In genomic region chr4:84274158-84274557, GRCm38 (mm10) we compare ENCODE assay signal across 20 mouse cellular contexts.
DNase-seq lines count a peak whose midpoint lies in the region; ATAC-seq and TF ChIP-seq lines count a peak whose summit lies in the region.
"Had no signal": no experiment of that assay in that cellular context is flagged by ENCODE, and none has a peak within 500 bp of the region (broad histone marks: within the 10 kb centered on the region; RNA-seq: fewer than 3 reads in every experiment).

No protein-coding gene starts in this region.

- no peak for TF ChIP-seq CTCF in midbrain, postnatal 0 days (IDR thresholded peaks at IDR 0.05)

- no peaks in the 10 kb centered on the region for H3K9me3 ChIP-seq in forebrain, embryonic 11.5 days (ENCODE audit: control insufficient read depth, low read length)
- no peaks in the 10 kb centered on the region for H3K9me3 ChIP-seq in forebrain, embryonic 10.5 days
- H3K9me3 ChIP-seq in midbrain, postnatal 0 days (ENCODE audit: low read length), result no peaks in the 10 kb centered on the region
- H3K9me3 ChIP-seq in midbrain, embryonic 15.5 days, result no peaks in the 10 kb centered on the region
- H3K9me3 ChIP-seq in hindbrain, embryonic 11.5 days (ENCODE audit: control insufficient read depth, low read length), result no peaks in the 10 kb centered on the region
- H3K9me3 ChIP-seq: intestine, embryonic 15.5 days; liver, embryonic 13.5 days; lung, embryonic 15.5 days had no signal

- H3K36me3 ChIP-seq in forebrain, embryonic 11.5 days (ENCODE audit: control insufficient read depth, insufficient read depth, low read length), result no peaks in the 10 kb centered on the region
- no peaks in the 10 kb centered on the region for H3K36me3 ChIP-seq in forebrain, embryonic 10.5 days (replicated peaks)
- no peaks in the 10 kb centered on the region for H3K36me3 ChIP-seq in midbrain, postnatal 0 days (ENCODE audit: insufficient read depth, low read length)
- H3K36me3 ChIP-seq in midbrain, embryonic 15.5 days (replicated peaks), result no peaks in the 10 kb centered on the region
- H3K36me3 ChIP-seq in hindbrain, embryonic 11.5 days (ENCODE audit: control insufficient read depth, insufficient read depth, low read length), result no peaks in the 10 kb centered on the region
- H3K36me3 ChIP-seq: intestine, embryonic 15.5 days; liver, embryonic 13.5 days; lung, embryonic 15.5 days had no signal

- no peak for DNase-seq in forebrain, embryonic 11.5 days (ENCODE audit: low spot score)
- no peak for DNase-seq in forebrain, embryonic 10.5 days (ENCODE audit: extremely low spot score, low spot score)
- DNase-seq in midbrain, postnatal 0 days (ENCODE audit: low spot score), result peak; percentile 22
- no peak for DNase-seq in hindbrain, embryonic 11.5 days (ENCODE audit: low spot score)
- no peak for DNase-seq in B cell, adult 2 months
- no peak for DNase-seq in left cerebral cortex, postnatal 36 days (ENCODE audit: low spot score in 2 of 2)
- DNase-seq in cerebellum, postnatal 4 days (ENCODE audit: low spot score in 2 of 2), result no peak
- DNase-seq: cerebellum, adult 11-12 months; cerebellum, postnatal 10 days; embryo, embryonic 11 days; kidney, adult 8-10 months; kidney, postnatal 14 days; layer of hippocampus, postnatal 36 days; liver, embryonic 13.5 days; lung, postnatal 36 days; thymus, adult 2 months had no signal

- WGBS in forebrain, embryonic 11.5 days, result 38% methylated on average over 3 of the region's 3 CpGs
- 59% methylated on average over 3 of the region's 3 CpGs for WGBS in forebrain, embryonic 10.5 days
- WGBS in midbrain, postnatal 0 days, result 51% methylated on average over 3 of the region's 3 CpGs
- WGBS in midbrain, embryonic 15.5 days, result 35% methylated on average over 3 of the region's 3 CpGs
- WGBS in hindbrain, embryonic 11.5 days, result 48% methylated on average over 3 of the region's 3 CpGs

- H3K27ac ChIP-seq in forebrain, embryonic 11.5 days (ENCODE audit: low read depth, low read length), result no peak overlapping the region
- H3K27ac ChIP-seq in forebrain, embryonic 10.5 days, result no peak overlapping the region
- no peak overlapping the region for H3K27ac ChIP-seq in midbrain, postnatal 0 days (ENCODE audit: low read depth, low read length)
- no peak overlapping the region for H3K27ac ChIP-seq in midbrain, embryonic 15.5 days
- H3K27ac ChIP-seq in hindbrain, embryonic 11.5 days (ENCODE audit: low read depth, low read length), result no peak overlapping the region
- H3K27ac ChIP-seq: intestine, embryonic 15.5 days; liver, embryonic 13.5 days; lung, embryonic 15.5 days had no signal

- H3K9ac ChIP-seq in forebrain, embryonic 11.5 days (ENCODE audit: low read length), result no peak overlapping the region
- no peak overlapping the region for H3K9ac ChIP-seq in midbrain, postnatal 0 days (replicated peaks; ENCODE audit: low read length, poor library complexity, severe bottlenecking)
- H3K9ac ChIP-seq in midbrain, embryonic 15.5 days, result no peak overlapping the region
- no peak overlapping the region for H3K9ac ChIP-seq in hindbrain, embryonic 11.5 days (ENCODE audit: low read depth, low read length)
- H3K9ac ChIP-seq: intestine, embryonic 15.5 days; liver, embryonic 13.5 days; lung, embryonic 15.5 days had no signal

- intact Hi-C loops in left cerebral cortex, postnatal 36 days (cut with DNase I), result no loop called here

- no peak overlapping the region for H3K4me2 ChIP-seq in forebrain, embryonic 11.5 days (ENCODE audit: low read depth, low read length, severe bottlenecking)
- no peak overlapping the region for H3K4me2 ChIP-seq in midbrain, postnatal 0 days (ENCODE audit: low read depth, low read length, poor library complexity, severe bottlenecking)
- no peak overlapping the region for H3K4me2 ChIP-seq in midbrain, embryonic 15.5 days
- H3K4me2 ChIP-seq in hindbrain, embryonic 11.5 days (replicated peaks; ENCODE audit: low read depth, low read length), result no peak overlapping the region
- H3K4me2 ChIP-seq: heart, embryonic 11.5 days; intestine, embryonic 15.5 days; liver, embryonic 13.5 days; lung, embryonic 15.5 days had no signal

- peak; percentile 60 for ATAC-seq in forebrain, embryonic 11.5 days (replicated peaks; ENCODE audit: low FRiP score)
- ATAC-seq in midbrain, postnatal 0 days (ENCODE audit: low FRiP score), result no peak
- ATAC-seq in midbrain, embryonic 15.5 days (replicated peaks), result no peak
- ATAC-seq in hindbrain, embryonic 11.5 days (ENCODE audit: low FRiP score), result peak; percentile 45; the same call in 1 of the 2 replicates
- ATAC-seq: intestine, embryonic 15.5 days had no signal

- no peaks in the 10 kb centered on the region for H3K27me3 ChIP-seq in forebrain, embryonic 11.5 days (ENCODE audit: control insufficient read depth, insufficient read depth, low read length)
- H3K27me3 ChIP-seq in forebrain, embryonic 10.5 days (ENCODE audit: poor library complexity, severe bottlenecking), result peaks cover 57% of the 10 kb centered on the region
- H3K27me3 ChIP-seq in midbrain, postnatal 0 days (ENCODE audit: insufficient read depth, low read length), result no peaks in the 10 kb centered on the region
- peaks cover 17% of the 10 kb centered on the region for H3K27me3 ChIP-seq in midbrain, embryonic 15.5 days (replicated peaks)
- H3K27me3 ChIP-seq in hindbrain, embryonic 11.5 days (ENCODE audit: control insufficient read depth, insufficient read depth, low read length), result no peaks in the 10 kb centered on the region
- H3K27me3 ChIP-seq: intestine, embryonic 15.5 days; liver, embryonic 13.5 days; lung, embryonic 15.5 days had no signal

- H3K4me1 ChIP-seq in forebrain, embryonic 11.5 days (replicated peaks; ENCODE audit: control insufficient read depth, insufficient read depth, low read length), result no peaks in the 10 kb centered on the region
- H3K4me1 ChIP-seq in forebrain, embryonic 10.5 days, result peaks cover 14% of the 10 kb centered on the region
- H3K4me1 ChIP-seq in midbrain, postnatal 0 days (ENCODE audit: insufficient read depth, low read length), result no peaks in the 10 kb centered on the region
- H3K4me1 ChIP-seq in midbrain, embryonic 15.5 days, result no peaks in the 10 kb centered on the region
- H3K4me1 ChIP-seq in hindbrain, embryonic 11.5 days (replicated peaks; ENCODE audit: control insufficient read depth, insufficient read depth, low read length), result no peaks in the 10 kb centered on the region
- H3K4me1 ChIP-seq: liver, embryonic 13.5 days; lung, embryonic 15.5 days had no signal

- no peak overlapping the region for H3K4me3 ChIP-seq in forebrain, embryonic 11.5 days (ENCODE audit: low read depth, low read length)
- H3K4me3 ChIP-seq in forebrain, embryonic 10.5 days, result no peak overlapping the region
- H3K4me3 ChIP-seq in midbrain, postnatal 0 days (ENCODE audit: low read depth, low read length), result no peak overlapping the region
- H3K4me3 ChIP-seq in midbrain, embryonic 15.5 days, result no peak overlapping the region
- H3K4me3 ChIP-seq in hindbrain, embryonic 11.5 days (ENCODE audit: low read depth, low read length), result no peak overlapping the region
- H3K4me3 ChIP-seq: intestine, embryonic 15.5 days; liver, embryonic 13.5 days; lung, embryonic 15.5 days had no signal

Comparison
In these comparisons a context has a peak if more than half of its experiments do, and no peak if none do; other contexts are left out.
1. ATAC-seq: peak in forebrain, embryonic 11.5 days (single experiment) and hindbrain, embryonic 11.5 days (single experiment); none in midbrain, postnatal 0 days (single experiment) and midbrain, embryonic 15.5 days (single experiment).